Mouse (Mus musculus) heart, adult 2 months (tissue): ENCODE data around the gene Luzp1.

ENCODE experiments used
- CTCF ChIP-seq: fragments of 200-600 bp; IDR thresholded peaks from 2 replicates; pipeline ENCODE4 v1.8.1; 2022; ENCODE audit warnings: antibody characterized with exemption, mild to moderate bottlenecking, moderate library complexity
- EP300 ChIP-seq: fragments of 200-500 bp; IDR thresholded peaks from 2 replicates; pipeline ENCODE4 v1.6.1; 2011; ENCODE audit warnings: low read depth, low read length, control low read depth; ENCODE audit not compliant: insufficient read depth

- TF ChIP-seq EP300, result no peak
- no peak for TF ChIP-seq CTCF
These were observed 45.2 kb upstream of the Luzp1 start for GRCm38 (mm10) chr4:136424120-136424999.
